Mouse (Mus musculus) neural tube, postnatal 0 days (tissue): ENCODE measurements around the gene Tex44. TPM values are rescaled to one million over a fixed set of nuclear protein-coding genes. Genes with fewer than 3 reads are reported as not detected.

Source experiments
- polyA plus RNA-seq: library from polyadenylated mRNA; unstranded; fragments of >200 nt; fragmentation: Nextera tagmentation; extraction: Ambion mirVana; gene quantifications from 2 replicates; pipeline ENCODE4 v1.2.1, GENCODE M21; 2015

Tex44 gene
- not detected in 2 replicates for polyA plus RNA-seq

DNA sequence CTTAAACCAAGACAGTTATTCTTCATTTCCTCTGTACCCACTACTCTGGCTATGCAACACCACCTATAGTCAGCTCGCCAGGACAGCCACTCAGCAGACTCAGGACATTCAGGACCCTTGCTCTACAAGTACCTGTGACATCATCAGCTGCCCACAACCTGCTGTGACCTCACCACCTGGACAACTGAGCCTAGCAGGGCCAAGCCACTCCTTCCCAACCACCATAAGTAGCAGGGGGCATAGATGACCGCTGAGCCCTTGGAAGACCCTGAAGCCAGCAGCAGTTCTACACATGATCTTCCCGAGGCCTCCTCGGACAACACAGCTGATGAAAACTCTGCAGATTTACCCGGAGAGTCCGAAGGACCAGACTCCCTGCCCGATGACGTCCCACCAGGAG, at the start of gene Tex44, which contains the start of gene Nmur1:
Tex44 (plus strand) TSS at position 202 of the 400 bp plus-strand sequence.
Nmur1 (minus strand) TSS at position 101 of the 400 bp plus-strand sequence.

Other genes starting within 250 kb of the Tex44 start
- gene B3gnt7, start 123.5 kb upstream of the Tex44 start, polyA plus RNA-seq, result 8.4 and 8.9 TPM in 2 replicates
- gene Ncl, start 66.9 kb upstream of the Tex44 start, polyA plus RNA-seq, result 168 and 183 TPM in 2 replicates
- 0.15 TPM in 1 of 2 replicates, not detected in the other for gene Nmur1, start 101 bp upstream of the Tex44 start, polyA plus RNA-seq
- 979 and 996 TPM in 2 replicates for gene Ptma, start 100.4 kb downstream of the Tex44 start, polyA plus RNA-seq
- 132 and 148 TPM in 2 replicates for gene Pde6d, start 156.3 kb downstream of the Tex44 start, polyA plus RNA-seq
- 40.2 and 47.4 TPM in 2 replicates for gene Cops7b, start 156.6 kb downstream of the Tex44 start, polyA plus RNA-seq
- 40.2 and 40.4 TPM in 2 replicates for gene Nppc, start 244.2 kb downstream of the Tex44 start, polyA plus RNA-seq